In the genomic region with DNA sequence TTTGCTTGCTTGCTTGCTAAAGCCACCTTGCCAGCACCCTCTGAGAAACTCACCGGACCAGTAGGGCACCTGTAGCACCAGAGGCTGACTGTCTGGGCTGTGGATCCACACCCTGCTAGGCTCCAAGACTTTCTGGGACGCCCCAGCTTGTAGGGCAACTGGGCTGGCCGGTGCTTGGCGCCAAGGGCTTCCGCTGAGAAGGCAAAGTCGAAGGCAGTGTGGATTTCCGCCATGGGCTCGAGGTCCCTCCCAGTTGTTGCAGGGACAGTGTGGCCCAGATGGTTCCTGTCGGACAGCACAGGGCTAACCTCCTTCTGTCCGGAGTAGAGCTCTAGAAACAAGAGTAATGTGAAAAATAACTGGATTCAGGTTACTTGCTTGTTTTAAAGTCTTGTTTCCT, we compare ENCODE assay signal across 10 mouse cellular contexts. TPM values are rescaled to one million over a fixed set of nuclear protein-coding genes. Genes with fewer than 3 reads are reported as not detected.
A peak's percentile ranks its signal among the peaks of the same experiment; 100 is the strongest.
DNase-seq lines count a peak whose midpoint lies in the region; ATAC-seq lines count a peak whose summit lies in the region.
"Had no signal": no experiment of that assay in that cellular context is flagged by ENCODE, and none has a peak within 500 bp of the region (broad histone marks: within the 10 kb centered on the region; RNA-seq: fewer than 3 reads in every experiment).

No protein-coding gene starts in this region.

- no peak overlapping the region for H3K4me3 ChIP-seq in forebrain, embryonic 11.5 days (ENCODE audit: low read depth, low read length)
- H3K4me3 ChIP-seq: limb, embryonic 12.5 days; midbrain, embryonic 13.5 days had no signal

- DNase-seq in gastrocnemius, postnatal 14 days: peak; percentile 51
- DNase-seq in gastrocnemius, postnatal 36 days: no peak
- peak; percentile 53 for DNase-seq in urinary bladder, adult 2 months (ENCODE audit: low spot score)
- DNase-seq in urinary bladder, postnatal 25 days (ENCODE audit: low spot score): no peak
- DNase-seq in kidney, postnatal 4 days: peak; percentile 59 to 71
- DNase-seq in left cerebral cortex, postnatal 14 days (ENCODE audit: low spot score in 2 of 2): no peak
- DNase-seq in forebrain, embryonic 11.5 days (ENCODE audit: low spot score): no peak

- peaks cover 11% of the 10 kb centered on the region; the same call in 1 of the 2 replicates for H3K4me1 ChIP-seq in forebrain, embryonic 11.5 days (replicated peaks; ENCODE audit: control insufficient read depth, insufficient read depth, low read length)

- H3K27ac ChIP-seq in forebrain, embryonic 11.5 days (ENCODE audit: low read depth, low read length): no peak overlapping the region
- H3K27ac ChIP-seq: limb, embryonic 12.5 days had no signal

- H3K9me3 ChIP-seq in forebrain, embryonic 11.5 days (ENCODE audit: control insufficient read depth, low read length): no peaks in the 10 kb centered on the region
- H3K9me3 ChIP-seq: limb, embryonic 12.5 days; midbrain, embryonic 13.5 days had no signal

- WGBS in forebrain, embryonic 11.5 days: 81% methylated on average over 10 of the region's 10 CpGs

- H3K9ac ChIP-seq in forebrain, embryonic 11.5 days (ENCODE audit: low read length): no peak overlapping the region
- H3K9ac ChIP-seq: limb, embryonic 12.5 days; midbrain, embryonic 13.5 days had no signal

- no peaks in the 10 kb centered on the region for H3K36me3 ChIP-seq in forebrain, embryonic 11.5 days (ENCODE audit: control insufficient read depth, insufficient read depth, low read length)
- H3K36me3 ChIP-seq: midbrain, embryonic 13.5 days had no signal

- no peak overlapping the region for H3K4me2 ChIP-seq in forebrain, embryonic 11.5 days (ENCODE audit: low read depth, low read length, severe bottlenecking)
- H3K4me2 ChIP-seq: limb, embryonic 12.5 days; midbrain, embryonic 13.5 days had no signal

- intact Hi-C loops in gastrocnemius, postnatal 14 days (cut with DNase I; ENCODE audit: low total_unique reads): loop anchor here (10.0 kb wide), 1 partner anchor 176 kb away; a partner anchor contains a TSS
- intact Hi-C loops in gastrocnemius, postnatal 36 days (cut with DNase I): no loop called here
- intact Hi-C loops in left cerebral cortex, postnatal 14 days (cut with DNase I): no loop called here

- no peak for ATAC-seq in frontal cortex, adult (ENCODE audit: low TSS enrichment)
- no peak for ATAC-seq in forebrain, embryonic 11.5 days (replicated peaks; ENCODE audit: low FRiP score)
- ATAC-seq: midbrain, embryonic 13.5 days had no signal

- H3K27me3 ChIP-seq in forebrain, embryonic 11.5 days (ENCODE audit: control insufficient read depth, insufficient read depth, low read length): no peaks in the 10 kb centered on the region
- H3K27me3 ChIP-seq: limb, embryonic 12.5 days; midbrain, embryonic 13.5 days had no signal

RNA-seq across cellular contexts. Expression of a gene that starts 11.0 kb away (rescaled TPM):
- 10 to 100 TPM; 30.5 to 31.5 TPM for total RNA-seq in gastrocnemius, postnatal 14 days (2021)
- 10 to 100 TPM; 35.9 to 47.1 TPM for total RNA-seq in gastrocnemius, postnatal 36 days (2021)
- polyA plus RNA-seq in urinary bladder, adult 2 months (2012; rRNA removed): 37.6 and 43.3 TPM in 2 replicates
- total RNA-seq in left cerebral cortex, postnatal 14 days (2021): 10 to 100 TPM; 80.7 to 83.7 TPM
- polyA plus RNA-seq in forebrain, embryonic 11.5 days (2014; fragmentation: Nextera tagmentation; extraction: Ambion mirVana): 49.8 TPM in 2 replicates

RNA-seq across cellular contexts. Expression of a gene that starts 50.3 kb away (rescaled TPM):
- total RNA-seq in gastrocnemius, postnatal 14 days (2021): not detected
- total RNA-seq in gastrocnemius, postnatal 36 days (2021): not detected
- polyA plus RNA-seq in urinary bladder, adult 2 months (2012; rRNA removed): not detected in 2 replicates
- total RNA-seq in left cerebral cortex, postnatal 14 days (2021): not detected
- not detected in 2 replicates for polyA plus RNA-seq in forebrain, embryonic 11.5 days (2014; fragmentation: Nextera tagmentation; extraction: Ambion mirVana)
- polyA plus RNA-seq: limb, embryonic 12.5 days; midbrain, embryonic 13.5 days had no signal

Comparison
In these comparisons a context has a peak if more than half of its experiments do, and no peak if none do; other contexts are left out.
1. DNase-seq: peak in gastrocnemius, postnatal 14 days (single experiment), urinary bladder, adult 2 months (single experiment) and kidney, postnatal 4 days (2 of 2); none in gastrocnemius, postnatal 36 days (0 of 2), urinary bladder, postnatal 25 days (single experiment), left cerebral cortex, postnatal 14 days (0 of 2) and forebrain, embryonic 11.5 days (single experiment).